ENCODE assay signal across 9 mouse cellular contexts in genomic region chr9:122195042-122195682, GRCm38 (mm10).
A peak's percentile ranks its signal among the peaks of the same experiment; 100 is the strongest.
DNase-seq lines count a peak whose midpoint lies in the region; ATAC-seq and TF ChIP-seq lines count a peak whose summit lies in the region.
"Had no signal": no experiment of that assay in that cellular context is flagged by ENCODE, and none has a peak within 500 bp of the region (broad histone marks: within the 10 kb centered on the region; RNA-seq: fewer than 3 reads in every experiment).

No protein-coding gene starts in this region.

- no peak for TF ChIP-seq POLR2A in thymus, adult 2 months (IDR thresholded peaks at IDR 0.05; ENCODE audit: control insufficient read depth, extremely low read depth, insufficient read depth, low read length, poor library complexity)

- WGBS in heart, embryonic 11.5 days (ENCODE audit: insufficient replicate concordance) = 56% methylated on average over 5 of the region's 5 CpGs
- WGBS in liver, embryonic 13.5 days (ENCODE audit: insufficient replicate concordance) = 59% methylated on average over 5 of the region's 5 CpGs
- 95% methylated on average over 5 of the region's 5 CpGs for WGBS in thymus, adult 2 months

- no peaks in the 10 kb centered on the region for H3K36me3 ChIP-seq in heart, embryonic 11.5 days (ENCODE audit: control insufficient read depth, insufficient read depth, low read length)
- H3K36me3 ChIP-seq in liver, embryonic 13.5 days = no peaks in the 10 kb centered on the region
- no peaks in the 10 kb centered on the region for H3K36me3 ChIP-seq in thymus, adult 2 months (ENCODE audit: control insufficient read depth, insufficient read depth, low read length)

- no peak overlapping the region for H3K4me2 ChIP-seq in heart, embryonic 11.5 days
- no peak overlapping the region for H3K4me2 ChIP-seq in liver, embryonic 13.5 days

- no peak overlapping the region for H3K9ac ChIP-seq in heart, embryonic 11.5 days (ENCODE audit: low read depth, low read length)
- no peak overlapping the region for H3K9ac ChIP-seq in liver, embryonic 13.5 days
- H3K9ac ChIP-seq: liver, embryonic 14.5 days had no signal

- no peak overlapping the region for H3K4me3 ChIP-seq in heart, embryonic 11.5 days (ENCODE audit: low read depth, low read length)
- H3K4me3 ChIP-seq in liver, embryonic 13.5 days (replicated peaks) = no peak overlapping the region
- H3K4me3 ChIP-seq in thymus, adult 2 months (ENCODE audit: control insufficient read depth, insufficient read depth, low read length) = no peak overlapping the region

- H3K9me3 ChIP-seq in heart, embryonic 11.5 days (replicated peaks; ENCODE audit: control insufficient read depth, low read length) = no peaks in the 10 kb centered on the region
- no peaks in the 10 kb centered on the region for H3K9me3 ChIP-seq in liver, embryonic 13.5 days (replicated peaks)

- DNase-seq in adrenal gland, adult (ENCODE audit: inconsistent age in 2 of 2, low spot score in 1 of 2) = peak; percentile 64 to 76
- no peak for DNase-seq in adrenal gland, adult 18-20 months (ENCODE audit: low spot score in 2 of 2)
- peak; percentile 58 for DNase-seq in adrenal gland, postnatal 14 days
- DNase-seq in liver, embryonic 13.5 days = no peak
- DNase-seq in right cerebral cortex, adult 18-20 months = no peak
- no peak for DNase-seq in thymus, adult 2 months

- H3K27me3 ChIP-seq in heart, embryonic 11.5 days (ENCODE audit: control insufficient read depth, insufficient read depth, low read length) = no peaks in the 10 kb centered on the region
- H3K27me3 ChIP-seq in liver, embryonic 13.5 days = no peaks in the 10 kb centered on the region
- H3K27me3 ChIP-seq in thymus, adult 2 months (ENCODE audit: control insufficient read depth, insufficient read depth, low read length) = no peaks in the 10 kb centered on the region

- no peak for TF ChIP-seq CTCF in thymus, adult 2 months (IDR thresholded peaks at IDR 0.05; ENCODE audit: borderline replicate concordance, control insufficient read depth, extremely low read depth, insufficient read depth, low read length, poor library complexity)

- H3K4me1 ChIP-seq in heart, embryonic 11.5 days (ENCODE audit: control insufficient read depth, insufficient read depth, low read length) = peaks cover 37% of the 10 kb centered on the region
- no peaks in the 10 kb centered on the region for H3K4me1 ChIP-seq in liver, embryonic 13.5 days (replicated peaks)
- peaks cover 24% of the 10 kb centered on the region for H3K4me1 ChIP-seq in thymus, adult 2 months (replicated peaks; ENCODE audit: control insufficient read depth, insufficient read depth, low read length)

- ATAC-seq in heart, embryonic 11.5 days (replicated peaks; ENCODE audit: insufficient number of reproducible peaks, low FRiP score, low TSS enrichment) = no peak
- peak; percentile 45; the same call in 1 of the 2 replicates for ATAC-seq in liver, embryonic 13.5 days (ENCODE audit: low read depth)
- ATAC-seq in frontal cortex, adult (ENCODE audit: low TSS enrichment) = no peak

- H3K27ac ChIP-seq in heart, embryonic 11.5 days (ENCODE audit: low read depth, low read length) = peak overlapping the region; percentile 66
- no peak overlapping the region for H3K27ac ChIP-seq in liver, embryonic 13.5 days
- no peak overlapping the region for H3K27ac ChIP-seq in thymus, adult 2 months (ENCODE audit: control insufficient read depth, insufficient read depth, low read length)
- H3K27ac ChIP-seq: liver, embryonic 14.5 days had no signal

Comparison
In these comparisons a context has a peak if more than half of its experiments do, and no peak if none do; other contexts are left out.
1. DNase-seq: peak in adrenal gland, adult (2 of 2) and adrenal gland, postnatal 14 days (single experiment); none in adrenal gland, adult 18-20 months (0 of 2), liver, embryonic 13.5 days (single experiment), right cerebral cortex, adult 18-20 months (single experiment) and thymus, adult 2 months (single experiment).